Mouse (Mus musculus) testis, postnatal 14 days (tissue): ENCODE results near the gene Pip4k2a.

Experiments
- DNase-seq: peaks from one replicate; pipeline ENCODE4 v3.0.0; 2021; ENCODE audit warnings: low spot score

Pip4k2a gene

DNA sequence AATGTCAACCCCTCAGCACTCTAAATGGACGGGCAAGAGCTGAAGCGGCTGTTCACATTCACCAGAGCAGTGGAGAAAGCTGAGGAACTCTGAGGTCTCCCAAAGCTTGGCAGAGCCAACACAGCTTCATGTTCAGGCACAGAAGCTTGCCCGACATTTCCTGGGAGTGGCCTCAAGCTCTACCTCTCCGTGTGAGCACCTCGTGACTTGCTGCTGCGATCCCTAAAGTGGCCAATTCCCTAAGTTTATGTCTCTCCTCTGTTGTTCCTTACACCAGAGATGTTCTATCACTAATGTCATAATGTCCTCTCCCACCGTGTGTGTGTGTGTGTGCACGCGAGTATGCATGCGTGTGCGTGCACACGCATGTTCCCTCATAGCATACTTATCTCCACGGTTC, 42.3 kb downstream of the Pip4k2a start:
- DNase-seq, result no peak

GRCm38 (mm10) chr2:18955022-18955421, 42.9 kb downstream of the Pip4k2a start:
- DNase-seq, result no peak

DNA sequence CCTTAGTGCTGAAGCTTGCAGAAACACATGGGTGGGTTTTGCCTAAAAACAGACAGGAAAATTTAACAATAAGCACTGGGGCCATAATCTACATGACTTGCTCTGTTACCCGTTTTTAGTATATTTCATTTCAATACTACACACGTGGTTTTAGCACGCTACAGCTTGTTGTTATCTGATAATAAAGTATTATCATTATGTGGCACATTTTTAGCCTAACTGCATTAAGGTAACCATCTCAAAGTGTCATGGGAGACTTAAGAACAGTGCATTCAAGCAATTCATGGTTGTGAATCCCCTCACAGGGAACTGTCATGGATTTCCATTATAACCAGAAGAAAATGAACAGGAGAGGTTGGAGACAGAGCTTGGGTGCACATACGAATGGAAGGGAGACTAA, 43.5 kb downstream of the Pip4k2a start:
- DNase-seq, result no peak

GRCm38 (mm10) chr2:18952102-18952673, 45.7 kb downstream of the Pip4k2a start:
- no peak for DNase-seq

- no peak for DNase-seq
Measured at GRCm38 (mm10) chr2:18950758-18951157, 47.2 kb downstream of the Pip4k2a start.

DNA sequence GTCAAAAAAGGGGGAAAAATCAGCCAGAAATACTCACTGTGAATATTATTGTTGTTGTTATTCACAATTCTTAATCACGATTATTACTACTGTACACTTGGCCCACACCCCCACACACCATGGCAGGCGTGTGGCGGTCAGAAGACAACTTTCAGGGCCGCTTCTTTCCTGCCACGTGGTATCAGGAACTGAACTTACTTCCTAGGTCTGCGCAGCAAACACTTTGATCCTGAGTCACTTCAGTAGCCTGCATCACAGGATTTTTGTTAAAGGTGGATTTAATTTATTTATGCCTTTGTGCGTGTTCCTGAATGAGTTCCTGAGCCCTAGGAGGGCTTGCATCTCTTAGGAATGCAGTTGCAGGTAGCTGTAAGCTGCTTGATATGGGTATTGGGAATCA, 49.2 kb downstream of the Pip4k2a start:
- no peak for DNase-seq

- no peak for DNase-seq
Measured at GRCm38 (mm10) chr2:18947669-18948459, 50.1 kb downstream of the Pip4k2a start.

DNA sequence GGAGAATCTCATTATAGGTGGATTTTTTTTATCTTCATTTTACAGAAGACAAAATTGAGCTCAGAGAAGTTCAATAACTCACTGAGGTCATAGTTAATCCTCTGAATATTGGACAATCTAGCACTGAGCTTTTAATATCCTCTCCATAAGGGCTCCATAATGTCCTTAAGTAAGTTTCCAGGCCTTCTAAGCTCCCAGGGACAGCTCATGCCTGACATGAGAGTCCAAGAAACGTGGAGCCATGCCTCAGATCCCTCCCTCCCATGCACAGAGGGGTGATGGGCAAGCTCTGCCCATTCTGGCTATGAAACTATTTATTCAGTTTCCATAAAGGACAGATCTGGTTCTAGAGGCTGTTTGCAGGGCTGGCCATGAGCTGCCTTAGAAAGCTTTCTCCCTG, 52.5 kb downstream of the Pip4k2a start:
- no peak for DNase-seq

GRCm38 (mm10) chr2:18943930-18944329, 54.0 kb downstream of the Pip4k2a start:
- no peak for DNase-seq

DNA sequence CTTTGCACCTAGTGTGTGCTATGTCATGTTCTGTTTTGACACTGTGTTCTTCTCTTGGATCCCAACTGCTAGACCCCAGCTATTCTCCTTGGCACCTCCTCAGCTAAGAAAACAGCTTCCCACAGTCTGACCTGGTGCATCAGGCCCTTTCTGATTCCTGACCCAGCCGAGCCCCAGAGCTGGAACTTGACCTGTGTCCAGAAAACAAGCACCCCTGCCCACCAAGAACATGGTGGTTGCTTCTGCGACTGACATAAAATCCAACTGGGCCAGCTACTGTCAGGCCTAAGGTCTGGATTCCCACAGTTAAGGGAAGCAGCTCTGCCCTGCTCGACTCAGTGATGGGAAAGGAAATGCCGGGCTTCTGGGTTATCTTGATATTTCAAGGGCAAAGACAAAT, 54.6 kb downstream of the Pip4k2a start:
- DNase-seq, result no peak

DNA sequence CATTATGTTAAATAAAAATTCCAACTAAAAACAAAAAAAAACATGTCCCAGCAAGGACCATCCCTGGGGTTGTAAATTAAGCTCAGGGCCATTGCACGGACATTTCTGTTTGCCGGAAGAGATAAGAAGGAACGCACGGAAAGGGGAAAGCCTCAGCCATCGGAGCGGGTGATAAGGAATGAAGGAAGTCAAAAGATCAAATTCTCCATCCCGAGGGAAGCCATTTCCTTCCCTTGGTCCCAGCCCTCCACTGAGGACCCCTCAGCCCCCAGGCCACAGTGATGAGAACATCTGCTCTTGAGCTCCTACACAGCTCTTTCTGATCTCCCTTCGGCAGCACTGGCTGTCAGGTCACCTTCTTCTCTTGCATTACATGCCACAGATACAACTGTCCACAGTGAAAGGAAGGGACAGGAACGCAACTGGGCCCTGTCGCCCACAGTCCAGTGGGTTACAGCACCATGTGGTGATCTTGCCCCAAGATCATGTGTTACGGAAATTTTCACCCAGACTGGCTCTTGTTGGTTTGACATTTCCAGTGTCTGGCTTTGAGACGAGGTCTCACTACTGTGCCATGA, 57.1 kb downstream of the Pip4k2a start:
- DNase-seq, result no peak

DNA sequence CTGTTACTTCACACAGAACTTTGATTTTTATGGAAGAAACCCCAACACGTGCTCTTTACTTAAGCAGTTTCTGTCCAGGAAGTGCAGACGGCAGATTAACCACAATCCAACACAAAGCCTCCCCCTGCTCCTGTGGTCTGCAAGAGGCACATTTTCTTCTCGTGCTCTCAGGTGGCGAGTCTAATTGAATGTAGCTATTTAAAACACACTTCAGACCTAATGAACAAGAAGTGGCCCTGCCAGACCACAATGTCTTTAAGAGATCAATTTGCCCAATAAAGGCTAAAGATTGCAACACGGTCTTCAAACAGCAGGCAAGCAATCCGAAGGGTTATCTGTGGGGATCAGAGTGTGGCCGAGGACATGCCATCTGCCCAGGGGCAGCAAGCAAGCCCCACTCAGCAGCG, 59.0 kb downstream of the Pip4k2a start:
- no peak for DNase-seq

DNA sequence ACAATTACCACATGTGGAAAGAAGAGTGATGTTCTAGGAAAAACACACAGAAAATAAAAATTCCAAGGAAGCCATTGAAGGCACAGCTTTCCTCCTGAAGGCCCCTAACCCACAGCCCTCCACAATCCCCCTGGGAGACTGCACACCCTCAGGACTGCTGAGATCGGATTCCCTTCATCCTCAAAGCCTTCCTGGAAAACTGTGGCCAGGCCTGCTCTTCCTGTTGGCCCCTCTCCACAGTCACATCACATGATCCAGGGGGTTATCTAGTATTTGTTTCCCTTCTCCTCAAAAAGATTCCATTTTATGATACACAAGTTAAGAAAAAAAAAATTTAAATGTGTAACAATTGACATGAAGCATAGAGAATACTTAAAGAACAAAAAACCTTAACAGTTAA, 59.7 kb downstream of the Pip4k2a start:
- no peak for DNase-seq

GRCm38 (mm10) chr2:18937611-18938010, 60.3 kb downstream of the Pip4k2a start:
- DNase-seq, result no peak

DNA sequence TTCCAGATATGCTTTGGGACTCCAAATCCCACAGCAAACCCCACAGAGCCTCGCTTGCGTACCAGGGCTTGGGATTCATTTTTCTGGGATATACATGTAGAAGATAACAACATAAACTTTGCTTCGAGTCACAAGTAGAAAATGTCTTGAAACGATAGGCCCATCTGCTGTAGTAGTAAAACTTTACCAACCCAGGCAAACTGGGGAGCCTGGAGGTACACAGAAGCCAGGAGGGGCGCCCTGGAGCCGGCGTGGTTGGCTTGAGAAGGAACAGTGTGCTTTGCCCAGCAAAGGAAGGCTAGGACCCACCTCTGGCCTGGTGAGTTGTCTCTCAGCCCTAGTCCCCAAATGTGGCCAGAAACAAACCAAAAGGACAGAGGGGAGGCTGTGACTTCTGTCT, 61.5 kb downstream of the Pip4k2a start:
- no peak for DNase-seq

DNA sequence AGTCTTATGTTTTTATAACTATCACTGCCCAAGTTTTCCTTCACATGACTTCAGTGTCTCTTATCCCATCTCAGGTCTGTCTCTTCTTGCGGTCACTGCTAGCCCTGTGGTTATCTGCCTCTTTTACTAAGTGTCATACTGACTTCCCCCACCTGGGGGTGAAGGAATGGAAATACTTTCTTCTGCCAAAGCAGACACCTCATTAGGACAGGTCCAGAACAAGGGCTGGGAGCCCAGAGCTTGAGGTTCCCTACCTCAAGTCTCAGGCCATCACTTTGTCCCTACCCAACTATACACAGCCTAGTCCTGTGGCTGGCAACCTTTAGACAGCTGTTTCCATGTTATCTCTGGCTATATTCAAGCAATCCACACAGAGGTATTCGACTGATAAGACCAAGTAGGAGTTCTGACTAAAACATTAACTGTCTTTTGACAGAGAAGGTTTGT, 62.3 kb downstream of the Pip4k2a start:
- no peak for DNase-seq

DNA sequence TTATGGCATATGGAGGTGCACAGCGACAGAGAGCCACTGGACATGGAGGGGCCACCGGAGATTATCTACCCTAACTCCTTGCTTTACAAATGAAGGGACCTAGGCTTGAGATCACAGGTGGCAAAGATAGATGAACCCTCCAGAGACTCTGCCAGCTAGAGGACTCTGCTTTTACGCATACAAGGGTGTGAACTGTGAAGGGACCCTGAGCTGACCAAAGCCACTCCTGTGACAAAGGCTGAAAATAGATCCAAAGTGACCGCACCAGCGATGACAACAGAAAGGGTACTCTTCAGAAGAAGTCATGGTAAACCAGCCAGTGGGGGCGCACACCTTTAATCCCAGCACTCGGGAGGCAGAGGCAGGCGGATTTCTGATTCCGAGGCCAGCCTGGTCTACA, 63.8 kb downstream of the Pip4k2a start:
- no peak for DNase-seq

DNA sequence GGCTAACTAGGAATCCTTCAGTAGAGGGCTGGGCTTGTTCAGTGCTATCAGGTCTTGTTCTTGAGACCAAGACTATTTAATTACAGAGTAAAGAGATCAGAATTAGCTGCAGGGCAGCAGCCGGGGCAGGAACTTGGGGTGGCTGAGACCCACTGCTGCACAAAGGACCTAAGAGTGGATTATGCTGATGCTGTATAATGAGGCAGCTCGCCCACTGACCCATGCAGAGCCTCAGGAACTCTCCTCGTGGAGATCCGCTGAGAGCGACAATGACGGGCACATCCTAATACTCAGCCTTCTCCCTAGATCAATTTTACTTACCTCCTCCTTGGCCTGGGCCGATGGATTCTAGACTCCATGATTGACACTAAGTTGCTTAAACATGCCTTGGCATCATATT, 64.5 kb downstream of the Pip4k2a start:
- DNase-seq, result no peak

DNA sequence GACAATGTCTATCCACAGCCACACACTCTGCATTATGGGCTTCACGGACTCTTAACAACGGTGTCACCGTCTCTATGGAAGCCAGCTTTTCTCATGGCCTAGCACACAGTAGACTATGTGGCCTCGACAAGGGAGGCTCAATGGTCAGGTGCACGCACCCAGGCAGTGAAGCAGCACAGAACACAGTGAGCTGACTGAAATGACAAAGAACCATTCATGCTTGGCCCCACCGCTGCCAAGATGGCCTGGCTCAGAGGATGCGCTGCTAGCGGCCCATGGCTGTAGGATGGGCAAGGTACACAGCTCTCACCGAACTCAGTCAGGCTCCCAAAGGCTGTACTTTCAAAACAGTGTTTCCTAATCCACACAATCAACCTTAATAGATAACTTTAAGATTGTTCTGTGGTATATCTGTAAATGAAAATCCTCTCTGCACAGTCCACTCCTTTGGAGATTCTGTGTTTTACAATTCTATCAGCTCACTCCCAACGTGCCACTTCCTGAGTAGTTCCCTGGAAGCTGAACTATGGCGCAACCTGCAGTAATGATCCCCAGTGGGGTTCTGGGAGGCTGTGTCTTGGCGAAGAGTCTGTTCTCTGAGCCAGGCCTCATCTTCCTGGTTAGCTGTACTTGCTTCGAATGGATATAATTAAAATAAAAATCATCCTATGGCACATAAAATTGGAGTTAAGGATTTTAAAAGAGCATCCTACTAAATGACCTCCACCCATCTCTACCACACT, 67.4 kb downstream of the Pip4k2a start:
- no peak for DNase-seq

DNA sequence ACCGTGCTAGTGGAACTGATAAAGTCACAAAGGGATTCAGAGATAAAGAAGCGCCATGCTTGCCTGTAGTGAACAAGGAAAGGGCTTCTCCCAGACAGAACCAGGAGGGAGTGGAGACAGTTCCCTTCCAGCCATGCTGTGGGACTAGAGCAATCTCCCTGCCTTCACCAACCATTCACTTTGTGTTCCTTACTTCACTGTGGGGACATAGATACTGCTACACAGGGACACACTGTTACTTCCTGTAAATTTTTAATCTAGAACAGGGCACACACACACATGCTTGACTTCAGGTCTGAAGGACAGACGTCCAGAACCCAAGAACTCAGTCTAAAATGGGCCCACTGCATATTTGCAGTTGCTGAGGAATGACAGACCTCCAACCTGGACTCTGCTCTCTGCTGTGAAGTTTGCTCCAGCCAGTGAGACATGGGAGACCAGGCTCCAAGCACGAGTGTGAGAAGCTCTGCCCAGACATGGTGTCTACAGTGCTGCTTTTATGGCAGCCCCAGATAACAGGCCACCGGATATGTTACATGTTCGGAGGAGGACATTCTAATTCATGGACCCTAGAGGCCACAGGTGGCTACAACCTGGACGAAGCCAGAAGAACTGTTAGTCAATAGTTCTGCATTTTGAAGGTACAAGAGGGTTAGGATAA, 69.2 kb downstream of the Pip4k2a start:
- DNase-seq, result no peak

GRCm38 (mm10) chr2:18928196-18928595, 69.7 kb downstream of the Pip4k2a start:
- DNase-seq, result no peak
